Mouse (Mus musculus) hindlimb bud, embryonic 11.5 days (tissue): ENCODE data around the gene Cfap65.
A peak's percentile ranks its signal among the peaks of the same experiment; 100 is the strongest.

Source experiments
- DNase-seq: peaks from one replicate; pipeline ENCODE4 v3.0.0-alpha.2; 2012; ENCODE audit warnings: low read depth, low spot score; ENCODE audit errors: extremely low spot score

The Cfap65 gene

DNA sequence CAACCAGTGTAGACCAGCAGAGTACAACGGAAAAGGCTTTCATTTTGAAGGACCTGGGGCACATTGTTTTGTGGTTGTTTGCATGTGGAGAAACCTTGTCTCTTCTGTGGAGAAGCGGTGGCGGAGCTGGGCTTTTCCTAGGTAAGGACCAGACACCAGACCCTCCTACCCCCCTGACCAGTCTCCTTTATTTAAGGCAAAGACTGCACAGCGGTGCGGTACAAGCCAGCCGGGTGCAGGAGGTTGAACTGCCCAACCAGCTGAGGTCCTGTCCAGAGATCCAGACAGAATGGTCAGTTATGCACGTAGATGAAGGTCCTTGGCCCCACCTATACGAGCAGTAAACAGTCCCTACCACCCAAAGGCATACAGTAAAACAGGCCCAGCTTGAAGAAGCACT, 52.6 kb downstream of the Cfap65 start:
- no peak for DNase-seq

- no peak for DNase-seq
Observed at GRCm38 (mm10) chr1:74882055-74882734, 53.2 kb downstream of the Cfap65 start.

GRCm38 (mm10) chr1:74880785-74881360, 54.5 kb downstream of the Cfap65 start:
- no peak for DNase-seq

GRCm38 (mm10) chr1:74877199-74877598, 58.2 kb downstream of the Cfap65 start:
- no peak for DNase-seq

DNA sequence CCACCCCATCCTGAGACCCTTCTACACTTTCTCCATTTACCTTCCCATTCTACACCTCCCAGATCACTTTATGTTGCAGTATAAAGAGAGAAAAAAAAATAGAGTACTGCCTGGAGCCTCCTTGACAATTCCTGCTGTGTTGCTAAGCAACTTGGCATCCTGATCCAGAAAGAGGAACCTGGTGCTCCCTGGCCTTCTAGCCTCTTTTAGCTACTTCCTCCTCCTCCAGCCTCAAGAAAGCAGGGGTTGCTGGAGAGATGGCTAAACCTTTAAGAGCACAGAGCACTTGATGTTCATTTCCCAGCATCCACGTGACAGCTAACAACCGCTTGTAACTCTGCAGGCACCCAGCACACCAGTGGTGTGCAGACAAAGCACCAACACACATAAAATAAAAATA, 63.2 kb downstream of the Cfap65 start:
- DNase-seq: no peak

GRCm38 (mm10) chr1:74861783-74862182, 73.6 kb downstream of the Cfap65 start:
- no peak for DNase-seq

DNA sequence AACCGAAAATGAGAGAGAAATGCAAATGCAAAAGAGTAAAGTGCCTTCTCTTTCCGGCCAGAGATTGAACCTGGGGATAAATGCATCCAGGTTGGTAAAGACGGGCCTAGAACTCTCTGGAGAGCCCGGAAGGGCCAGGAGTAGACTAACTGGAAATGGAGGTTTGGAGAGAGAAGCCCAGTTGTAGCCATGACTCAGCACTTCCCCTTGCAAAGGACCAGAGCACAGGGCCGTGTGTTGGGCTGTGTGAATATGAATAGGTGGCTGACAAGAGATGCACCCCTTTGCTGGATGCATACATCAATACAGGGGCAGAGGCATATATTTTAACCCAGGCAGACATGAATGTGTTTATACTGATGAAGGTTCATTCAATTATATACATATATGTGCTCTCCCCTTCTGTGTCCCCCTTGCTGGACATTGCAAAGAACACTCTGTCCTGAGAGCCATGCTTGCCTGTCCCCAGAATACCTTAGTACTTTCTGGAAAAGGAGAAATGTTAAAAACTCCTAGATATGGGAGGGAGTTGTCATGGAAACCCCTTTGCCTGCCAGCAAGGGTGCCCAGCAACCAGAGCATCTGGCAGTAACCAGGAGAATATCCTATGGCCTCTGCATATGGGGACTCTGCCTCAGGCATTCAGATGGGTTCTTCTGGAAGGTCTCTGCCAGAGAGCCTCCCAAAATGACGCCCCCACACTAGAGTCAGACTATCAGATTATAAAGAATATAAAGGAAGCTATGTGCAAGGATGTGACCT, 76.0 kb downstream of the Cfap65 start:
- DNase-seq: no peak

- no peak for DNase-seq
Observed at GRCm38 (mm10) chr1:74858805-74859204, 76.6 kb downstream of the Cfap65 start.

- no peak for DNase-seq
Observed at GRCm38 (mm10) chr1:74858171-74858719, 77.2 kb downstream of the Cfap65 start.

- DNase-seq: no peak
Observed at GRCm38 (mm10) chr1:74857677-74858076, 77.7 kb downstream of the Cfap65 start.

DNA sequence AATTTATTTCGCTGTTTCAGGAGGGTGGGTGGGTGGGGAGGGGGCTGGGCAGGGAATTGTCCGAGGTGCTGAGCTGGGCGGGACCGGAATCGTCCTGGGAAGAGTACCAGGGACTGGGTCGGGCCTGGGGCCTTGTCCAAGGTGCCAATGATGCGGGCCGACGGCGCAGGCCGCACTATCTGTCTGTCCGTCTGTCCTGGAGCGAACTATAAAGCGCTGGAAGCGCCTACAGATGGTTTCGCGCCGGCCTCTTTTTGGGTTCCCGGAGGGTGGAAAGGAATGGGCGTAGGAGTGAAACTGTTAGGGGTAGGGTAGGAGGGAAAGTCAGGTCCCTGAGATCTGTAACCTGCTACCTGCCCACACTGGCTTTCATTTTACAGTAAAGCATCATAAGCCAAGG, 78.2 kb downstream of the Cfap65 start:
- DNase-seq: no peak

GRCm38 (mm10) chr1:74856791-74857190, 78.6 kb downstream of the Cfap65 start:
- DNase-seq: no peak

GRCm38 (mm10) chr1:74856439-74856720, 79.0 kb downstream of the Cfap65 start:
- DNase-seq: no peak

GRCm38 (mm10) chr1:74855651-74856438, 79.6 kb downstream of the Cfap65 start:
- DNase-seq: no peak

- DNase-seq: no peak
Observed at GRCm38 (mm10) chr1:74855156-74855555, 80.2 kb downstream of the Cfap65 start.

- DNase-seq: peak; percentile 86
Observed at GRCm38 (mm10) chr1:74854306-74855056, 80.9 kb downstream of the Cfap65 start, which contains the start of gene Cdk5r2. Gene Cdk5r2 (plus strand): TSS chr1:74854934.
